Mouse (Mus musculus) brown adipose tissue, adult 24 weeks (tissue): ENCODE results near the gene Styx. TPM values are rescaled to one million over a fixed set of nuclear protein-coding genes. Genes with fewer than 3 reads are reported as not detected.
A peak's percentile ranks its signal among the peaks of the same experiment; 100 is the strongest.

Experiments
- H3K27ac ChIP-seq: fragments of 200-500 bp; replicated peaks from 2 replicates; pipeline ENCODE4 v1.5.1; 2012; ENCODE audit warnings: low read depth, mild to moderate bottlenecking, low read length
- H3K4me1 ChIP-seq: fragments of 200-500 bp; 2 replicates; pipeline ENCODE4 v1.6.1; 2012; ENCODE audit warnings: low read length, mixed read lengths; ENCODE audit not compliant: control insufficient read depth, insufficient read depth, insufficient read length
- H3K4me3 ChIP-seq: fragments of 200-500 bp; 2 replicates; pipeline ENCODE4 v1.5.1; 2012; ENCODE audit warnings: low read depth, mild to moderate bottlenecking, low read length, moderate library complexity; ENCODE audit not compliant: insufficient read depth
- polyA plus RNA-seq: library from polyadenylated mRNA; stranded (reverse); fragments of >200 nt; gene quantifications from 2 replicates; pipeline ENCODE4 v1.2.4, GENCODE M21; 2012; ENCODE audit not compliant: missing spikeins, insufficient read depth, insufficient read length

The Styx gene
- polyA plus RNA-seq, 1 experiment, result 16.1 TPM

GRCm38 (mm10) chr14:45442781-45443560 is 92.1 kb downstream of the Styx start:
- peaks cover 20% of the 10 kb centered on the region for H3K4me1 ChIP-seq
- H3K4me3 ChIP-seq, result no peak overlapping the region
- no peak overlapping the region; the same call in 1 of the 2 replicates for H3K27ac ChIP-seq

GRCm38 (mm10) chr14:45444870-45445269 is 94.0 kb downstream of the Styx start:
- H3K27ac ChIP-seq, result no peak overlapping the region
- no peak overlapping the region for H3K4me3 ChIP-seq
- H3K4me1 ChIP-seq, result peaks cover 15% of the 10 kb centered on the region

GRCm38 (mm10) chr14:45445445-45445844 is 94.6 kb downstream of the Styx start:
- peaks cover 15% of the 10 kb centered on the region for H3K4me1 ChIP-seq
- H3K27ac ChIP-seq, result no peak overlapping the region
- H3K4me3 ChIP-seq, result no peak overlapping the region

- H3K4me3 ChIP-seq, result no peak overlapping the region
- H3K4me1 ChIP-seq, result peaks cover 15% of the 10 kb centered on the region
- no peak overlapping the region for H3K27ac ChIP-seq
Measured at GRCm38 (mm10) chr14:45446777-45447176, 95.9 kb downstream of the Styx start.

- Histone ChIP-seq H3K27ac (peak overlapping the region; percentile 52; the same call in 1 of the 2 replicates), H3K4me1 (peaks cover 27% of the 10 kb centered on the region), H3K4me3 (no peak overlapping the region)
Measured at GRCm38 (mm10) chr14:45451090-45451489, 100.2 kb downstream of the Styx start.

GRCm38 (mm10) chr14:45452148-45452547 is 101.3 kb downstream of the Styx start:
- Histone ChIP-seq H3K27ac (peak overlapping the region; percentile 67), H3K4me1 (peaks cover 29% of the 10 kb centered on the region), H3K4me3 (no peak overlapping the region)

- H3K27ac ChIP-seq, result peak overlapping the region; percentile 61
- H3K4me1 ChIP-seq, result peaks cover 32% of the 10 kb centered on the region
- H3K4me3 ChIP-seq, result no peak overlapping the region
Measured at GRCm38 (mm10) chr14:45452861-45453512, 102.1 kb downstream of the Styx start.

GRCm38 (mm10) chr14:45453538-45454233 is 102.8 kb downstream of the Styx start:
- Histone ChIP-seq H3K27ac (peak overlapping the region; percentile 61), H3K4me1 (peaks cover 32% of the 10 kb centered on the region), H3K4me3 (no peak overlapping the region)

GRCm38 (mm10) chr14:45455651-45456501 is 105.0 kb downstream of the Styx start:
- peaks cover 32% of the 10 kb centered on the region for H3K4me1 ChIP-seq
- peak overlapping the region; percentile 79 for H3K27ac ChIP-seq
- no peak overlapping the region for H3K4me3 ChIP-seq

GRCm38 (mm10) chr14:45456502-45456846 is 105.6 kb downstream of the Styx start:
- peaks cover 32% of the 10 kb centered on the region for H3K4me1 ChIP-seq
- H3K27ac ChIP-seq, result peak overlapping the region; percentile 79

GRCm38 (mm10) chr14:45457003-45457402 is 106.1 kb downstream of the Styx start:
- H3K4me3 ChIP-seq, result no peak overlapping the region
- peaks cover 32% of the 10 kb centered on the region for H3K4me1 ChIP-seq
- H3K27ac ChIP-seq, result peak overlapping the region; percentile 64

More at GRCm38 (mm10) chr14:45456502-45456846, 105.6 kb downstream of the Styx start:
- H3K4me3 ChIP-seq, result no peak overlapping the region

- Histone ChIP-seq H3K4me3 (no peak overlapping the region), H3K27ac (no peak overlapping the region), H3K4me1 (peaks cover 21% of the 10 kb centered on the region)
Measured at GRCm38 (mm10) chr14:45459877-45460276, 109.0 kb downstream of the Styx start.

GRCm38 (mm10) chr14:45460491-45460890 is 109.6 kb downstream of the Styx start:
- H3K4me3 ChIP-seq, result no peak overlapping the region
- peaks cover 15% of the 10 kb centered on the region for H3K4me1 ChIP-seq
- no peak overlapping the region for H3K27ac ChIP-seq

GRCm38 (mm10) chr14:45461945-45462344 is 111.1 kb downstream of the Styx start:
- Histone ChIP-seq H3K4me1 (peaks cover 11% of the 10 kb centered on the region; the same call in 1 of the 2 replicates), H3K4me3 (no peak overlapping the region), H3K27ac (no peak overlapping the region)
